Mouse (Mus musculus): ENCODE data around the gene Stmn1.
"Not testable (repeated sequence)": the region's sequence is repeated elsewhere in the genome, so short reads cannot be mapped to it uniquely, and the experiment has no call there.

DNA sequence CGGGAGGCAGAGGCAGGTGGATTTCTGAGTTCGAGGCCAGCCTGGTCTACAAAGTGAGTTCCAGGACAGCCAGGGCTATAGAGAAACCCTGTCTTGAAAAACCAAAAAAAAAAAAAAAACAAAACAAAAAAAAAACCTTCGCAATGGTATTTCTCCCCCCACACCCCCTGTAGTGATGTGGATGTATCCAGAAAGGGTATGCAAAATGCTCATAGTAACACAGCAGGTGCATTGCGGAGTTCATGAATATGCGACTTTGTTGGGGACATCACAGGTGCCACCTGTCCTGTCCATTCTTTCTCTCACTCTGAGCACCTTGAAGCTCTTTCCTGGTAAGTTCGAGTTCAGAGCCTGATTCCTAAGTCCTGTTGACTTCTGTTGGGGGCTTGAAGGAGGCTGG lies 26.0 kb downstream of the Stmn1 start:
- not testable (repeated sequence) for TF ChIP-seq CTCF (IDR thresholded peaks at IDR 0.05; ENCODE audit: low read depth, low read length); TAL1 (conservative IDR thresholded peaks at IDR 0.05; ENCODE audit: low read depth, low read length); GATA1 (IDR thresholded peaks at IDR 0.05; ENCODE audit: borderline replicate concordance, low read length); GATA2 (IDR thresholded peaks at IDR 0.05; ENCODE audit: borderline replicate concordance, low read depth, low read length)
